Mouse (Mus musculus) embryonic fibroblast, embryonic 13.5 days (primary cell): ENCODE measurements around the gene Ptpra. TPM values are rescaled to one million over a fixed set of nuclear protein-coding genes. Genes with fewer than 3 reads are reported as not detected.

Experiments used
- H3K27ac ChIP-seq: 2 replicates; pipeline ENCODE4 v1.5.1; 2012; ENCODE audit warnings: low read length, control low read depth, inconsistent platforms; ENCODE audit not compliant: insufficient read depth
- H3K4me1 ChIP-seq: 2 replicates; pipeline ENCODE4 v1.6.1; 2011; ENCODE audit warnings: low read length; ENCODE audit not compliant: control insufficient read depth, insufficient read depth
- H3K4me3 ChIP-seq: 2 replicates; pipeline ENCODE4 v1.5.1; 2011; ENCODE audit warnings: mild to moderate bottlenecking, control low read depth, low read length; ENCODE audit not compliant: insufficient read depth
- CTCF ChIP-seq: IDR thresholded peaks from 2 replicates; pipeline ENCODE4 v1.5.1; 2011; ENCODE audit warnings: mild to moderate bottlenecking, control low read depth, low read length, moderate library complexity, borderline replicate concordance; ENCODE audit not compliant: insufficient read depth
- POLR2A ChIP-seq: IDR thresholded peaks from 2 replicates; pipeline ENCODE4 v1.6.1; 2011; ENCODE audit warnings: low read depth, mild to moderate bottlenecking, control low read depth, low read length, moderate library complexity
- polyA plus RNA-seq: library from polyadenylated mRNA; stranded (reverse); fragments of >200 nt; gene quantifications from 2 replicates; pipeline ENCODE4 v1.2.4, GENCODE M21; 2011; ENCODE audit warnings: low read depth; ENCODE audit not compliant: missing spikeins, insufficient read length

Ptpra gene
- polyA plus RNA-seq, 1 experiment = 116 TPM

- TF ChIP-seq POLR2A (no peak), CTCF (no peak)
- no peak overlapping the region for H3K4me3 ChIP-seq
- no peak overlapping the region for H3K27ac ChIP-seq
- no peaks in the 10 kb centered on the region for H3K4me1 ChIP-seq
Observed at GRCm38 (mm10) chr2:130439840-130440480, 10.1 kb upstream of the Ptpra start.

- Histone ChIP-seq H3K4me1 (no peaks in the 10 kb centered on the region), H3K27ac (no peak overlapping the region), H3K4me3 (no peak overlapping the region)
- no peak for TF ChIP-seq POLR2A
- TF ChIP-seq CTCF = no peak
Observed at GRCm38 (mm10) chr2:130442162-130442561, 7.9 kb upstream of the Ptpra start.

GRCm38 (mm10) chr2:130448449-130448848 lies 1.6 kb upstream of the Ptpra start:
- no peak overlapping the region for H3K27ac ChIP-seq
- no peak overlapping the region for H3K4me3 ChIP-seq
- TF ChIP-seq POLR2A = no peak
- TF ChIP-seq CTCF = no peak
- H3K4me1 ChIP-seq = peaks cover 12% of the 10 kb centered on the region

GRCm38 (mm10) chr2:130449021-130449793 lies 871 bp upstream of the Ptpra start:
- Histone ChIP-seq H3K27ac (no peak overlapping the region), H3K4me3 (peak overlapping the region; percentile 73), H3K4me1 (peaks cover 12% of the 10 kb centered on the region)
- TF ChIP-seq POLR2A (no peak), CTCF (no peak)

- no peak for TF ChIP-seq CTCF
- no peak; the same call in 1 of the 2 replicates for TF ChIP-seq POLR2A
Observed at GRCm38 (mm10) chr2:130450434-130450796, 337 bp downstream of the Ptpra start.

GRCm38 (mm10) chr2:130451086-130451726 lies 1.1 kb downstream of the Ptpra start:
- peak overlapping the region; percentile 73 for H3K4me3 ChIP-seq
- TF ChIP-seq POLR2A = no peak
- TF ChIP-seq CTCF = no peak
- H3K4me1 ChIP-seq = peaks cover 12% of the 10 kb centered on the region
- H3K27ac ChIP-seq = no peak overlapping the region

More at GRCm38 (mm10) chr2:130450434-130450796, 337 bp downstream of the Ptpra start:
- peak overlapping the region; percentile 63 for H3K27ac ChIP-seq
- H3K4me1 ChIP-seq = peaks cover 12% of the 10 kb centered on the region
- peak overlapping the region; percentile 73 for H3K4me3 ChIP-seq

- H3K4me3 ChIP-seq = peak overlapping the region; percentile 73
- peaks cover 12% of the 10 kb centered on the region for H3K4me1 ChIP-seq
- H3K27ac ChIP-seq = no peak overlapping the region
- TF ChIP-seq CTCF (no peak), POLR2A (no peak)
Observed at GRCm38 (mm10) chr2:130451727-130452090, 1.6 kb downstream of the Ptpra start.

GRCm38 (mm10) chr2:130452266-130452665 lies 2.2 kb downstream of the Ptpra start:
- H3K27ac ChIP-seq = no peak overlapping the region
- H3K4me3 ChIP-seq = no peak overlapping the region
- TF ChIP-seq CTCF = no peak
- no peak for TF ChIP-seq POLR2A
- peaks cover 12% of the 10 kb centered on the region for H3K4me1 ChIP-seq

GRCm38 (mm10) chr2:130453421-130453820 lies 3.3 kb downstream of the Ptpra start:
- TF ChIP-seq CTCF = no peak
- TF ChIP-seq POLR2A = no peak
- Histone ChIP-seq H3K27ac (no peak overlapping the region), H3K4me3 (no peak overlapping the region), H3K4me1 (peaks cover 12% of the 10 kb centered on the region)

- Histone ChIP-seq H3K4me3 (no peak overlapping the region), H3K27ac (no peak overlapping the region), H3K4me1 (peaks cover 13% of the 10 kb centered on the region)
- TF ChIP-seq POLR2A = no peak
- TF ChIP-seq CTCF = no peak
Observed at GRCm38 (mm10) chr2:130454748-130455370, 4.8 kb downstream of the Ptpra start.
